Mouse (Mus musculus): ENCODE results near the gene Scfd2.

DNA sequence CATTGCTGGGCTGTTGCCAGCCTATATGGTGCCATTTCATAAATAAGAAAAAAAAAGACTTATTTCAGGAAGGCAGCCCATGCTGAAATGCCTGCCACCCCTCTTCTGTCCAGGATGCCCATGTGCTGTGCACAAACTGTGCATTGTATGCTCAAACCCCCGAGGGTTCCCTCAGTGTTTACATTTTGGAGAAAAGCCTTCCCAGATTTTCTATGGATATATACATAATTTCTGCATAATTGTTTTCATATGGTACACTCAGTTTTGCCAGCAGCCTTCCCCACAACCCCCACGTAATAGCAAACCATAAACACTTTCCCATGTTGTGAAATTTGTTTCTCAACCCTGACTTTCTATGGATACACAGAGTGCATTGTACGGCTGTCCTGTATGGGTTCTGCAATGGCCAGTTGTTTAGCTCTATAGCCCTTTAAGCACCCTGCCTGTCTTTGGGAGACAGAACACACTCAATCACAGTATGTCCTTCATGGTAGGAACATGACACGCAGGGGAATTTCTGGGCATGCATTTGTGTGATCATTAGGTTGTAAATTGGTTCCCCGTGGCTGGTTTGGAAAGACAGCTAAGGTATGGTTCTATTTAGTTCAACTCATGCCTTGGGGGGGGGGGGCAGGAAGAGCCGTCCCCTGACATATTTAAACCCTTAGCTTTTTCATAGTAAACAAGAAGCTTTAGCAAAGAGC, 372.5 kb downstream of the Scfd2 start:
- TF ChIP-seq POLR2A (IDR thresholded peaks at IDR 0.05; ENCODE audit: extremely low read depth, insufficient read depth, low read length) = no peak
- no peak for TF ChIP-seq CTCF (IDR thresholded peaks at IDR 0.05; ENCODE audit: extremely low read depth, insufficient read depth, low read length)
